Mouse (Mus musculus): ENCODE measurements around the gene Hist2h2be.
"Not testable (repeated sequence)": the region's sequence is repeated elsewhere in the genome, so short reads cannot be mapped to it uniquely, and the experiment has no call there.

Gene Hist2h2be

GRCm38 (mm10) chr3:96198601-96199251 lies 22.2 kb upstream of the Hist2h2be start:
- DNase-seq (ENCODE audit: extremely low spot score, low spot score): not testable (repeated sequence)

- no peak for DNase-seq (ENCODE audit: extremely low spot score, low spot score)
Measured at GRCm38 (mm10) chr3:96199731-96200130, 21.2 kb upstream of the Hist2h2be start.

GRCm38 (mm10) chr3:96207819-96208218 lies 13.1 kb upstream of the Hist2h2be start:
- DNase-seq (ENCODE audit: extremely low spot score, low spot score): no peak

GRCm38 (mm10) chr3:96209242-96209641 lies 11.7 kb upstream of the Hist2h2be start:
- peak; percentile 24 for DNase-seq (ENCODE audit: extremely low spot score, low spot score)

- peak; percentile 61 for DNase-seq (ENCODE audit: extremely low spot score, low spot score)
Measured at GRCm38 (mm10) chr3:96219191-96219641, 1.7 kb upstream of the Hist2h2be start.

GRCm38 (mm10) chr3:96219661-96220130 lies 1.2 kb upstream of the Hist2h2be start, which contains the start of the genes Bola1 and Hist2h2ab:
Bola1 (minus strand) TSS chr3:96219709.
Hist2h2ab (plus strand) TSS chr3:96219865.
- DNase-seq (ENCODE audit: extremely low spot score, low spot score): peak; percentile 82

GRCm38 (mm10) chr3:96220131-96220764 lies 671 bp upstream of the Hist2h2be start:
- DNase-seq (ENCODE audit: extremely low spot score, low spot score): not testable (repeated sequence)

- DNase-seq (ENCODE audit: extremely low spot score, low spot score): no peak
Measured at GRCm38 (mm10) chr3:96221640-96222038, 720 bp downstream of the Hist2h2be start.

GRCm38 (mm10) chr3:96222774-96223173 lies 1.9 kb downstream of the Hist2h2be start:
- DNase-seq (ENCODE audit: extremely low spot score, low spot score): no peak

GRCm38 (mm10) chr3:96225421-96225820 lies 4.5 kb downstream of the Hist2h2be start:
- DNase-seq (ENCODE audit: extremely low spot score, low spot score): no peak

- DNase-seq (ENCODE audit: extremely low spot score, low spot score): no peak
Measured at GRCm38 (mm10) chr3:96226695-96227648, 6.1 kb downstream of the Hist2h2be start.

GRCm38 (mm10) chr3:96228828-96229227 lies 7.9 kb downstream of the Hist2h2be start:
- DNase-seq (ENCODE audit: extremely low spot score, low spot score): no peak

- DNase-seq (ENCODE audit: extremely low spot score, low spot score): no peak
Measured at GRCm38 (mm10) chr3:96230404-96230803, 9.5 kb downstream of the Hist2h2be start.

- DNase-seq (ENCODE audit: extremely low spot score, low spot score): no peak
Measured at GRCm38 (mm10) chr3:96230910-96231757, 10.2 kb downstream of the Hist2h2be start.

- DNase-seq (ENCODE audit: extremely low spot score, low spot score): no peak
Measured at GRCm38 (mm10) chr3:96231758-96232120, 10.8 kb downstream of the Hist2h2be start.

- DNase-seq (ENCODE audit: extremely low spot score, low spot score): no peak
Measured at GRCm38 (mm10) chr3:96234914-96235313, 14.0 kb downstream of the Hist2h2be start.

- DNase-seq (ENCODE audit: extremely low spot score, low spot score): no peak
Measured at GRCm38 (mm10) chr3:96235836-96236235, 14.9 kb downstream of the Hist2h2be start.

- no peak for DNase-seq (ENCODE audit: extremely low spot score, low spot score)
Measured at GRCm38 (mm10) chr3:96236834-96237334, 16.0 kb downstream of the Hist2h2be start.

GRCm38 (mm10) chr3:96237335-96237903 lies 16.5 kb downstream of the Hist2h2be start:
- DNase-seq (ENCODE audit: extremely low spot score, low spot score): peak; percentile 59

GRCm38 (mm10) chr3:96237904-96238511 lies 17.1 kb downstream of the Hist2h2be start:
- DNase-seq (ENCODE audit: extremely low spot score, low spot score): no peak
